ENCODE assay signal across 28 mouse cellular contexts in the genomic region with DNA sequence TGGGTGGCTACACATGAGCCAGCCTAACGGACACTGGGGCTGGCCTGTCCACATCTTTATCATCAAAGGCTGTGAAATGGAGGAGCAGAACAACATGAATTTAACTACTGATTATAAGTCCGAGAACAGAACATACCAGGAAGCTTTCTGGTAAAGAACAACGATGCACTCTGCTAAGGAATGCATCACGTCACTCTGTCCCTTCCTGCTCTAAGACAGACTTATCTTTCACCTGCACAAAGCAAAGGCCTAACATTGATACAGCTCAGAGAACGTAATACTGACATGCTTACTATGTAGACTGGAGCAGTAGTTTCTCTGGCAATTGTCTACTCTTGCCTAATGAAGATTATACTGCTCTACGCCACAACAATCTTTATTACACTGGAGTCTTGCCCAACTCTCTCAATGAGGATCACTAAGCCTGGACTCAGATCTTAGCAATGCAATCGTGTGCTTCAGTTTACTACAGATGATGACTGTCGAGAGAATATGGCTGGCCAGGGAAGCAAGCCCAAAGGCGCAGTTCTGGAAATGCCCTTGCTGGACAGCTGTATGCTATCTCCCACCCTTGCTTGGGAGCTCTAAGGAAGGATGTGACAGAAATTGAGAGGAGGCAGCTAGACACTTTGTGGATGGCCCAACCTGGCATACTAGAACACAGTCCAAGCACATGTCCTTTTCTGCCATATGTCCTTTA. TPM values are rescaled to one million over a fixed set of nuclear protein-coding genes. Genes with fewer than 3 reads are reported as not detected.
DNase-seq lines count a peak whose midpoint lies in the region; ATAC-seq and TF ChIP-seq lines count a peak whose summit lies in the region.
"Had no signal": no experiment of that assay in that cellular context is flagged by ENCODE, and none has a peak within 500 bp of the region (broad histone marks: within the 10 kb centered on the region; RNA-seq: fewer than 3 reads in every experiment).

No protein-coding gene starts in this region.

- peak; percentile 67 for ATAC-seq in intestine, postnatal 0 days
- no peak for ATAC-seq in intestine, embryonic 16.5 days
- ATAC-seq in lung, postnatal 0 days = peak; percentile 73
- no peak for ATAC-seq in midbrain, embryonic 11.5 days (ENCODE audit: low FRiP score)
- ATAC-seq in midbrain, embryonic 13.5 days = no peak
- 0 out of 2 replicates have a peak, but pooled peaks have one; percentile 48 for ATAC-seq in megakaryocyte-erythroid progenitor cell, adult 5-6 weeks (replicated peaks; ENCODE audit: low FRiP score, low TSS enrichment, poor library complexity, severe bottlenecking)
- ATAC-seq: forebrain, embryonic 14.5 days; forebrain, postnatal 0 days; Patski had no signal

- no peak for TF ChIP-seq EP300 in lung, postnatal 0 days (IDR thresholded peaks at IDR 0.05)

- H3K27me3 ChIP-seq in intestine, postnatal 0 days (replicated peaks; ENCODE audit: control insufficient read depth, insufficient read depth, low read length) = no peaks in the 10 kb centered on the region
- H3K27me3 ChIP-seq in intestine, embryonic 16.5 days (replicated peaks; ENCODE audit: control insufficient read depth, insufficient read depth, low read length) = no peaks in the 10 kb centered on the region
- no peaks in the 10 kb centered on the region for H3K27me3 ChIP-seq in lung, postnatal 0 days (replicated peaks; ENCODE audit: insufficient read depth, low read length)
- H3K27me3 ChIP-seq in midbrain, embryonic 11.5 days (ENCODE audit: control insufficient read depth, insufficient read depth, low read length) = no peaks in the 10 kb centered on the region
- no peaks in the 10 kb centered on the region for H3K27me3 ChIP-seq in midbrain, embryonic 13.5 days
- H3K27me3 ChIP-seq: CH12.LX; embryonic facial prominence, embryonic 12.5 days; embryonic facial prominence, embryonic 15.5 days; hindbrain, embryonic 12.5 days; hindbrain, embryonic 15.5 days; Patski had no signal

- no peak overlapping the region for H3K27ac ChIP-seq in intestine, postnatal 0 days (ENCODE audit: low read depth, low read length)
- H3K27ac ChIP-seq in intestine, embryonic 16.5 days (ENCODE audit: low read length) = no peak overlapping the region
- H3K27ac ChIP-seq in lung, postnatal 0 days (ENCODE audit: low read length) = no peak overlapping the region
- H3K27ac ChIP-seq in midbrain, embryonic 11.5 days (ENCODE audit: low read depth, low read length) = no peak overlapping the region
- no peak overlapping the region for H3K27ac ChIP-seq in midbrain, embryonic 13.5 days
- H3K27ac ChIP-seq: embryonic facial prominence, embryonic 12.5 days; embryonic facial prominence, embryonic 15.5 days; gastrocnemius, adult 2 months; heart, adult 2 months; hindbrain, embryonic 12.5 days; hindbrain, embryonic 15.5 days had no signal

- H3K4me1 ChIP-seq in intestine, postnatal 0 days (replicated peaks; ENCODE audit: control insufficient read depth, insufficient read depth, low read length) = no peaks in the 10 kb centered on the region
- H3K4me1 ChIP-seq in intestine, embryonic 16.5 days (ENCODE audit: control insufficient read depth, insufficient read depth, low read length) = no peaks in the 10 kb centered on the region
- no peaks in the 10 kb centered on the region for H3K4me1 ChIP-seq in lung, postnatal 0 days (ENCODE audit: insufficient read depth, low read depth, low read length)
- H3K4me1 ChIP-seq in midbrain, embryonic 11.5 days (ENCODE audit: control insufficient read depth, insufficient read depth, low read length) = no peaks in the 10 kb centered on the region
- no peaks in the 10 kb centered on the region for H3K4me1 ChIP-seq in midbrain, embryonic 13.5 days (replicated peaks)
- H3K4me1 ChIP-seq: embryonic facial prominence, embryonic 12.5 days; embryonic facial prominence, embryonic 15.5 days; hindbrain, embryonic 12.5 days; hindbrain, embryonic 15.5 days had no signal

- no peak overlapping the region for H3K9ac ChIP-seq in intestine, postnatal 0 days (ENCODE audit: low read depth, low read length)
- H3K9ac ChIP-seq in intestine, embryonic 16.5 days (ENCODE audit: low read depth, low read length) = no peak overlapping the region
- no peak overlapping the region for H3K9ac ChIP-seq in lung, postnatal 0 days (replicated peaks; ENCODE audit: low read depth)
- no peak overlapping the region for H3K9ac ChIP-seq in midbrain, embryonic 11.5 days (ENCODE audit: low read length)
- H3K9ac ChIP-seq in midbrain, embryonic 13.5 days (replicated peaks) = no peak overlapping the region
- H3K9ac ChIP-seq: embryonic facial prominence, embryonic 12.5 days; embryonic facial prominence, embryonic 15.5 days; forebrain, postnatal 0 days; hindbrain, embryonic 12.5 days; hindbrain, embryonic 15.5 days had no signal

- no peak overlapping the region for H3K4me2 ChIP-seq in intestine, postnatal 0 days (replicated peaks; ENCODE audit: low read depth)
- no peak overlapping the region for H3K4me2 ChIP-seq in intestine, embryonic 16.5 days (ENCODE audit: low read depth, low read length)
- no peak overlapping the region for H3K4me2 ChIP-seq in lung, postnatal 0 days (replicated peaks; ENCODE audit: low read depth, low read length)
- H3K4me2 ChIP-seq in midbrain, embryonic 11.5 days = no peak overlapping the region
- H3K4me2 ChIP-seq in midbrain, embryonic 13.5 days (replicated peaks) = no peak overlapping the region
- H3K4me2 ChIP-seq: embryonic facial prominence, embryonic 12.5 days; embryonic facial prominence, embryonic 15.5 days; heart, embryonic 11.5 days; hindbrain, embryonic 12.5 days; hindbrain, embryonic 15.5 days had no signal

- no peaks in the 10 kb centered on the region for H3K9me3 ChIP-seq in intestine, postnatal 0 days (ENCODE audit: control insufficient read depth)
- H3K9me3 ChIP-seq in intestine, embryonic 16.5 days (ENCODE audit: control insufficient read depth, low read length) = no peaks in the 10 kb centered on the region
- no peaks in the 10 kb centered on the region for H3K9me3 ChIP-seq in lung, postnatal 0 days (ENCODE audit: low read length)
- H3K9me3 ChIP-seq in midbrain, embryonic 11.5 days (ENCODE audit: control insufficient read depth, low read length) = no peaks in the 10 kb centered on the region
- no peaks in the 10 kb centered on the region for H3K9me3 ChIP-seq in midbrain, embryonic 13.5 days
- H3K9me3 ChIP-seq: embryonic facial prominence, embryonic 12.5 days; embryonic facial prominence, embryonic 15.5 days; G1E; hindbrain, embryonic 12.5 days; hindbrain, embryonic 15.5 days had no signal

- 69% methylated on average over 9 of the region's 9 CpGs for WGBS in intestine, postnatal 0 days
- WGBS in intestine, embryonic 16.5 days = 90% methylated on average over 9 of the region's 9 CpGs
- WGBS in lung, postnatal 0 days = 83% methylated on average over 9 of the region's 9 CpGs
- 92% methylated on average over 9 of the region's 9 CpGs for WGBS in midbrain, embryonic 11.5 days
- WGBS in midbrain, embryonic 13.5 days = 95% methylated on average over 9 of the region's 9 CpGs

- no peak overlapping the region for H3K4me3 ChIP-seq in intestine, postnatal 0 days (ENCODE audit: low read depth, low read length)
- no peak overlapping the region for H3K4me3 ChIP-seq in intestine, embryonic 16.5 days (ENCODE audit: low read length)
- H3K4me3 ChIP-seq in lung, postnatal 0 days (ENCODE audit: low read depth, low read length) = no peak overlapping the region
- H3K4me3 ChIP-seq in midbrain, embryonic 11.5 days (ENCODE audit: low read depth, low read length) = no peak overlapping the region
- H3K4me3 ChIP-seq in midbrain, embryonic 13.5 days (replicated peaks) = no peak overlapping the region
- H3K4me3 ChIP-seq: embryonic facial prominence, embryonic 12.5 days; embryonic facial prominence, embryonic 15.5 days; gastrocnemius, adult 2 months; heart, adult 2 months; hindbrain, embryonic 12.5 days; hindbrain, embryonic 15.5 days had no signal

- peak; percentile 73 for DNase-seq in lung, postnatal 0 days (ENCODE audit: low spot score)
- no peak for DNase-seq in lung, postnatal 25 days (ENCODE audit: low spot score)
- peak; percentile 54 for DNase-seq in midbrain, embryonic 11.5 days (ENCODE audit: low spot score, missing footprints)
- no peak for DNase-seq in kidney, postnatal 14 days
- DNase-seq: adrenal gland, postnatal 10 days; adrenal gland, postnatal 36 days; B cell, adult 2 months; cerebellum, adult 11 months; cerebellum, adult 2 months; cerebellum, adult 9-11 months; cerebellum, postnatal 25 days; forebrain, postnatal 0 days; gastrocnemius, adult 2 months; gastrocnemius, postnatal 14 days; heart, adult 2 months had no signal

- H3K36me3 ChIP-seq in intestine, postnatal 0 days (ENCODE audit: control insufficient read depth, insufficient read depth) = no peaks in the 10 kb centered on the region; the same call in 1 of the 2 replicates
- peaks cover 12% of the 10 kb centered on the region; the same call in 1 of the 2 replicates for H3K36me3 ChIP-seq in intestine, embryonic 16.5 days (ENCODE audit: control insufficient read depth, insufficient read depth, low read length)
- H3K36me3 ChIP-seq in lung, postnatal 0 days (ENCODE audit: insufficient read depth, low read length) = no peaks in the 10 kb centered on the region; the same call in 1 of the 2 replicates
- peaks cover 7% of the 10 kb centered on the region for H3K36me3 ChIP-seq in midbrain, embryonic 11.5 days (ENCODE audit: control insufficient read depth, insufficient read depth, low read length)
- H3K36me3 ChIP-seq in midbrain, embryonic 13.5 days = peaks cover 50% of the 10 kb centered on the region
- H3K36me3 ChIP-seq: G1E had no signal

- TF ChIP-seq CTCF in intestine, postnatal 0 days (IDR thresholded peaks at IDR 0.05; ENCODE audit: low read depth) = no peak
- no peak for TF ChIP-seq CTCF in lung, postnatal 0 days (IDR thresholded peaks at IDR 0.05)

RNA-seq across cellular contexts. Expression of gene Dnajc3, which starts 57.6 kb away (rescaled TPM):
- polyA plus RNA-seq in intestine, postnatal 0 days (2015; fragmentation: Nextera tagmentation; extraction: Ambion mirVana) = 37.6 and 38.1 TPM in 2 replicates
- polyA plus RNA-seq in intestine, embryonic 16.5 days (2015; fragmentation: Nextera tagmentation; extraction: Ambion mirVana) = 47.0 and 51.6 TPM in 2 replicates
- polyA plus RNA-seq in lung, postnatal 0 days (2015; fragmentation: Nextera tagmentation; extraction: Ambion mirVana) = 54.1 and 58.3 TPM in 2 replicates
- 31.6 and 32.9 TPM in 2 replicates for polyA plus RNA-seq in midbrain, embryonic 11.5 days (2014; fragmentation: Nextera tagmentation; extraction: Ambion mirVana)
- polyA plus RNA-seq in midbrain, embryonic 13.5 days (2015; fragmentation: Nextera tagmentation; extraction: Ambion mirVana) = 17.0 and 19.1 TPM in 2 replicates
- total RNA-seq in megakaryocyte-erythroid progenitor cell, adult 5-6 weeks (2014; fragmentation: Nextera tagmentation) = 21.3 and 26.6 TPM in 2 replicates
- 53.3 and 67.5 TPM in 2 replicates for total RNA-seq in megakaryocyte-erythroid progenitor cell, adult 5-6 weeks (2017)

Comparison
In these comparisons a context has a peak if more than half of its experiments do, and no peak if none do; other contexts are left out.
1. ATAC-seq: peak in intestine, postnatal 0 days (single experiment), lung, postnatal 0 days (single experiment) and megakaryocyte-erythroid progenitor cell, adult 5-6 weeks (single experiment); none in intestine, embryonic 16.5 days (single experiment), midbrain, embryonic 11.5 days (single experiment) and midbrain, embryonic 13.5 days (single experiment).
2. DNase-seq: peak in lung, postnatal 0 days (single experiment) and midbrain, embryonic 11.5 days (single experiment); none in lung, postnatal 25 days (single experiment) and kidney, postnatal 14 days (single experiment).